Mouse (Mus musculus): Measurements from ENCODE around the gene Myom1.
A peak's percentile ranks its signal among the peaks of the same experiment; 100 is the strongest.

Gene Myom1

DNA sequence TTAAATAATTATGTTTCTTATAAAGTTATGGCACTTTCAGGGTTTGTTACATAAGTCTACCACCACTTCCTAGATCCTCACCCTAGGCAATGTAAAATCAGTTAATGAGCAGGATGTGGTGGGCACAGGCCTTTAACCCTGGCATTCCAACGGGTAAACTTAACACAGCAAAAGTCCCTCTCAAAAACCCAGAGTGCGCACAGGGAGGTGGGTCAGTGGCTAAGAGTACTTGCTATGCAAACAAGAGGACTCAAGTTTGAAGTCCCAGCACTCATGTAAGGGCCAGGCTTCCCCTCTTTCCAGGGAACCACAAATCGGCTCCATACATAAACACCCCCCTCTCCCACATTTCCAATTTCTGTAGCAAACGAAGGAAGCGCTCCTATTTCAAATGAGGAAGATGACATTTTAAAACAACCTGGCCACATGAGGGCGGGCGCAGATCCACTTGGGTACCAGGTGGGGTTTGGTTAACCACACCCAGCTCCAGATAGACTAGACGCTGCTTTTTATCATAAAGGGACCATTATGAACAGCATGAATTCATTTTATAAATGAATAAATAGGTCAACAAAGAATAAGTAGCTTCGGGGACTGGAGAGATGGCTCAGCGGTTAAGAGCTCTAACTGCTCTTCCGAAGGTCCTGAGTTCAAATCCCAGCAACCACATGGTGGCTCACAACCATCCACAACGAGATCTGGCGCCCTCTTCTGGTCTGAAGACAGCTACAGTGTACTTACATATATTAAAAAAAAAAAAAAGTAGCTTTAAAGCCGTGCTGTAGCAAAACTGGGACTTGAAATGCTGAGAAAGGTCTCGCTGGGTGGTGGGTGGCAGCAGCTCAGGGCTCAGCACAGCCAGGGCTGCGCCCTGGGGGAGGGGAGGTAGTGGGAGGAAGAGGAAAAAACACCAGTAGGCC, 10.5 kb upstream of the Myom1 start:
- DNase-seq (ENCODE audit: low spot score in 2 of 2) = no peak

GRCm38 (mm10) chr17:70992662-70993061, 9.8 kb upstream of the Myom1 start:
- no peak for DNase-seq (ENCODE audit: low spot score in 2 of 2)

DNA sequence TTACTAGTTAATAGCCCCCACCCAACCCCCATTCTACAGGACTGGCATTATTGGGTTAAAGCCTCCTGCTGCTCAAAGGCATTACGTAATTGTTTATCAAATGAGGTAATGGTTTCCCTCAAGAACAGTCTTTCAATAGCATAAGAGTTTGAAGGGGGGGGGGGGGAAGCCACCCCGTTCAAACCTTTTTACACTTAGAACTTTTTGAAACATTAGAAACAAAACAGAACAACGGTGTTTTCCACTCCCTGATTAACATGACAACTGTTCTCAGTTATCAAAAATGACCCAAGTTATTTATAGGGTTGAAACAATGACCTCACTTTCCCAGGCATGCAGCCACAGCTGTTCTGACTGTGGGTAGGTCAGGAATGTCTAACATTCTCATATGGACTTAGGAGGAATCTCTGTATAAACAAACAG, 9.0 kb upstream of the Myom1 start:
- no peak for DNase-seq (ENCODE audit: low spot score in 2 of 2)

DNA sequence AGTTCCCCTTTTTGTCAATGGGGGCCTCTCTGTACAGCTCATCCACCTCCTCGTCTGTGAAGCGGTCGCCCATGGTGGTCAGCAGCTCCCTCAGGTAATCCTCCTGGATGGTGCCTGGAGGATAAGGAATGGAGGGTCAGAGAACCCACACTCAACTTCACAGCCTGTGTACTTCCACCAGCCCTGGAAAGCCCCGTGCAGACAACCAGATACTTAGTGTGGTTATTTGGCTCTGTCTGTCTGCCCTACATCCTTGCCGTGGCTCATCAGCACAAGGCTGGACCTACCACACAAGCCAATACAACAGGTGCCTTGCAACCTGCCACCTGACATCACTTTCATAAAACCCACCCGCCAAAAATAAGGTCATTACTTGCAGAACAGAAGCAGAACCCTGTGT, 7.8 kb upstream of the Myom1 start:
- no peak for DNase-seq (ENCODE audit: low spot score in 2 of 2)

DNA sequence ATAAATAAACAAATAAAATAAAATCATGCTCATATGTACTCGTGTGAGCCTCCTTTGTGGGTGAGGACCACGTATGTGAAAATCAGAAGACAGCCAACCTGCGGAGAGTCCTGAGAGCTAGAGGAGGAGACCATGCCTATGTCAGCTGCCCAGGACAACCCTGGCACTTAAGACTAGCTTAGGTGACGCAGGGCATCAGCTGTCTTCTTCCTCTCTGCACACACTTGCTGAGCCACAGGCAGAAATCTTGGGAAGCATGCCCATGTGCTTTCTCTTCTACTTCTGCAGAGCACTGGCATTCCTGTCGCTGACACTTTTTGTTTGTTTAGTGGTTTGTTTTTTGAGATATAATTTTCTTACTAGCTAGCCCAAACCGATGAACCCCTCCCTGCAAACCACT, 6.9 kb upstream of the Myom1 start:
- no peak for DNase-seq (ENCODE audit: low spot score in 2 of 2)

GRCm38 (mm10) chr17:70997836-70998235, 4.6 kb upstream of the Myom1 start:
- no peak for DNase-seq (ENCODE audit: low spot score in 2 of 2)

- no peak for DNase-seq (ENCODE audit: low spot score in 2 of 2)
Measured at GRCm38 (mm10) chr17:70998400-70998975, 3.9 kb upstream of the Myom1 start.

GRCm38 (mm10) chr17:70999187-70999586, 3.2 kb upstream of the Myom1 start:
- DNase-seq (ENCODE audit: low spot score in 2 of 2) = no peak

- no peak for DNase-seq (ENCODE audit: low spot score in 2 of 2)
Measured at GRCm38 (mm10) chr17:71000255-71000654, 2.2 kb upstream of the Myom1 start.

DNA sequence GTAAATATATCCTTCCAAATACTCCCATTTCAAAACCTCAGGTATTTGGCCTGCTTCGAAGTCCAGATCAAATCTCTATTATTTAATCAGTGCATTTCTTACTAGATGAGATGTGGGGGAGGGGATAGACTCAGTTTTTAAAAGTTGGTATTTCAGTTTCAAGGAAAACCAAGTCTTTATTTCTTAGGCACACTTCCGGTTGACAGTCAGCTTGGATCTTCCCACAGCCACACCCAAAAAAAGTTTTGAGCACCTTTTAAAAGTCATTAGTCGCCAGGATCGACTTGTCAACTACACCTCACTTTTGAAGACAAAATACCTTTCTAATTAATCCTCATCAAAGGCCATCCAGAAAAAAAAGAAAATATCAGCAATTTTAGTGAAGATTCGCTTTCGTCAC, 1.4 kb upstream of the Myom1 start:
- no peak for DNase-seq (ENCODE audit: low spot score in 2 of 2)

GRCm38 (mm10) chr17:71001699-71002080, 743 bp upstream of the Myom1 start:
- DNase-seq (ENCODE audit: low spot score in 2 of 2) = peak in 1 of 2 experiments; percentile 68

DNA sequence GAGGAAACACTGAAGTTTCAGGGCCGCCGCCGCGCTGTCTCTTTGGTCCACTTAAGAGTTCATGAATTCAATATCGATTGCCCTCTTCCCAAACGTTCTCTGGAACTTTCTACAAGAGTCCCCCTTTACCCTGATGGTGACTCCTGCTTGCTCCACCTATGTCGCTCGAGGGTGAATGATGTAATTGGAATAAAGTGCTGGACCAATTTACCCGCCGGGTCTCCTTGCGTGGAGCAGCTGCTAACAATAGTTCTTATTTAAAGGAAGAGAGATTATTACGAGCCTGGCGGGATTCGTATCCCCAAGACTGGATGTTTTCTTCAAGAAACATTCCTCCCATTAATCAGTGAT, 286 bp downstream of the Myom1 start, which contains the start of gene Myl12a:
Myl12a (minus strand) TSS at position 135 of the 351 bp plus-strand sequence.
- no peak for DNase-seq (ENCODE audit: low spot score in 2 of 2)

DNA sequence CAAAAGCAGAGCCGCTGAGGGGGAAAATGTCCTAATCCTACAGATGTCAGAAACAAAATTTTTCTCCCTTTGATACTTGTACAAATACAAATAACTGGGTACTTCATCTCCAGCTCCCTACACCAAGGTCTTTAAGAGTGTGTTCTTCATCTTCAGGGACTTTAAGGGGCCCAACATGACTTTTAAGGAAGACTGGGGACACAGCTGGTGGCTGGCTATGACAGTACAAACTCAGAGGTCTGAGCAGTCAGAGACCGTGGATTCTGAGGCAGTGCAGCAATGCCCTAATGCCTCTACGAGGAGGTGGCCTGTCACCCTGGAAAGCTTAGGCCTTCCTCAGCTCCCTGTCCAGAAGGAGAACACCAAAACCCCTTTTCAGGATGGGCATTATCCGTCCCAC, 679 bp downstream of the Myom1 start:
- DNase-seq (ENCODE audit: low spot score in 2 of 2) = no peak

GRCm38 (mm10) chr17:71003721-71004120, 1.3 kb downstream of the Myom1 start:
- no peak for DNase-seq (ENCODE audit: low spot score in 2 of 2)

GRCm38 (mm10) chr17:71004186-71004960, 1.9 kb downstream of the Myom1 start:
- DNase-seq (ENCODE audit: low spot score in 2 of 2) = no peak

DNA sequence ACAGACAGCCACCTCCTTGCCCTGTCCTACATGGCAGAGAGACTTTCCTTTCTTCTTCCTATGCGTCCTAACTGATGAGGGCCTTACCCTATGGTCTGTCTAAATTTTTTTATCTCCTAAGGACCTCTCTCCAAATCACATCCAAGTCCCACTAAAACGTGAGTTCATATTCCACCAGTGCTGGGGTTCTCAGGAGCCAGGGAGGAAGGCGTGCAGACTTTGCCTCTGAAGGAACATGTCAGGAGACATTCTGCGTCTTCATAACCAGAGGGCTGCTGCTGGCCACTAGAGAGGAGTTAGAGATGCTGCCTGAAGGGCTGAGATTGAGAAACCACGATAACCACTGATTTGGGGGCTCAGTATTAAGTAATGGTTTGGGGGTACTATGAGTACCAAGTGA, 4.5 kb downstream of the Myom1 start:
- no peak for DNase-seq (ENCODE audit: low spot score in 2 of 2)

DNA sequence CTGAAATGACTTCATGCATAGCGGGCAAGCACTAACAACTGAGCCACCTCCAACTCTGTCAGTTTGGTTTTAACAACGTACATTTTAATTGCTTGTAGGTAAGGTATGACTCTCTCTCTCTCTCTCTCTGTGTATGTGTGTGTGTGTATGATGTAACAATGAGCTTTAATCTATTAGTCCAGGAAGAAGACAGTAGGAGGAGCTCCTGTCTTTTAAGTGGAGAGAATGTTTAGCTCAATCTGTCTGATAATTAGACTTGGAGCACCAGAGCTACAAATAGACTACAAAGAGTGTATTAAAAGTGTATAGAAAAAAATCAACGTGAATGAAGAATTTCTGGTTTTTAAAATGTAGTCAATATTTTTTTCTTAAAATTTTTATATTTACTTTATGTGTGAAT, 6.2 kb downstream of the Myom1 start:
- no peak for DNase-seq (ENCODE audit: low spot score in 2 of 2)

GRCm38 (mm10) chr17:71009751-71010150, 7.3 kb downstream of the Myom1 start:
- no peak for DNase-seq (ENCODE audit: low spot score in 2 of 2)

GRCm38 (mm10) chr17:71010646-71011242, 8.3 kb downstream of the Myom1 start:
- no peak for DNase-seq (ENCODE audit: low spot score in 2 of 2)

- DNase-seq (ENCODE audit: low spot score in 2 of 2) = no peak
Measured at GRCm38 (mm10) chr17:71011931-71012662, 9.7 kb downstream of the Myom1 start.

DNA sequence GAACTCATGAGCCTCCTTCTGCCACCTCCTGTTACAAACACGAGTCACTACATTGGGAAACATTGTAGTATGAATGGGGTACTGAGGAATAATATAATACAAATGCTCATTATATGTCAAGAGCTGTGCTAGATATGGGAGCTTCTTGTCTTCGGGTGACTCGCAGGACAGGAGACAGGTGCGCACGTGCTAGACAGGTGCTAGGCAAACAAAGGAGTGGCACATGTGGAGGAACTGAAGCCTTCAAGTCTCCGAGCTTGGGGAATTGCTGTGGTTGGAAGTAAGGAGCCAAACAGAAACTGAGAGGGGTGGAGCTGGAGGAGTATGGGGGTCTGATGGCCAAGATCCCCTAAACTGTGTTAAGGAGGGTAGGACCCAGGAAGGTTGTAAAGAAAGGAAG, 10.7 kb downstream of the Myom1 start:
- DNase-seq (ENCODE audit: low spot score in 2 of 2) = no peak
